In the genomic region with DNA sequence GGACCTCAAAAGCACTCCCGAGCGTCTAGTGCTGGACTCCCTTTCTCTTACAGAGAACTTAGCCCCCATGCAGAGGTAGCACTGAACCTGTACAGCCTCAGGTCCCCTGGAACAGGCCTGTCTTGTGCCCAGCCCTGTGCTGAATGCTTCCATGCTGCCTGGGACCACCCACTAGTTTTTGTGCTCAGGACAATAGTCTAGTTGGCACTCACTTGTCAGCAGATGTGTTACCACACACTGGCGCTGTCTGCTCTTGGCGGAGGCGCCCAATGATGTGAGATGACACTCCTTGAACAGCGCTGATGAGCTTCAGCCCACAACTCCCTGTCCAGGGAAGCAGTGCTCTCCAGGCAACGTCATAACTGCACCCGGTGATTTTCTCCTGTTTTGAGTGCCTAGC, we compare ENCODE assay signal across 20 mouse cellular contexts.
DNase-seq lines count a peak whose midpoint lies in the region; ATAC-seq and TF ChIP-seq lines count a peak whose summit lies in the region.
"Had no signal": no experiment of that assay in that cellular context is flagged by ENCODE, and none has a peak within 500 bp of the region (broad histone marks: within the 10 kb centered on the region; RNA-seq: fewer than 3 reads in every experiment).

No protein-coding gene starts in this region.

- peaks cover 26% of the 10 kb centered on the region; the same call in 1 of the 2 replicates for H3K36me3 ChIP-seq in heart, postnatal 0 days (replicated peaks; ENCODE audit: control insufficient read depth, insufficient read depth, low read length)
- H3K36me3 ChIP-seq in limb, embryonic 10.5 days, result peaks cover 34% of the 10 kb centered on the region

- intact Hi-C loops in heart, postnatal 10 days (cut with DNase I), result no loop called here
- intact Hi-C loops in left cerebral cortex, postnatal 4 days (cut with DNase I), result no loop called here

- ATAC-seq in heart, postnatal 0 days (ENCODE audit: insufficient read depth, low read depth), result no peak
- ATAC-seq: forebrain, postnatal 0 days; intestine, embryonic 16.5 days had no signal

- no peak overlapping the region for H3K27ac ChIP-seq in heart, postnatal 0 days (ENCODE audit: low read depth)
- 0 out of 2 replicates have a peak overlapping the region, but pooled peaks have one; percentile 1 for H3K27ac ChIP-seq in limb, embryonic 10.5 days
- H3K27ac ChIP-seq: forebrain, embryonic 10.5 days; heart, embryonic 15.5 days; hindbrain, embryonic 14.5 days; kidney, embryonic 15.5 days; limb, embryonic 13.5 days; liver, embryonic 13.5 days; neural tube, embryonic 12.5 days had no signal

- no peak for TF ChIP-seq EP300 in heart, postnatal 0 days (IDR thresholded peaks at IDR 0.05; ENCODE audit: low read depth)

- no peak overlapping the region for H3K4me2 ChIP-seq in heart, postnatal 0 days (ENCODE audit: low read depth, low read length)
- H3K4me2 ChIP-seq: heart, embryonic 15.5 days; hindbrain, embryonic 14.5 days; kidney, embryonic 15.5 days; limb, embryonic 13.5 days; liver, embryonic 13.5 days; neural tube, embryonic 12.5 days had no signal

- 0 out of 2 replicates have a peak, but pooled peaks have one; percentile 7 for TF ChIP-seq CTCF in heart, postnatal 0 days (IDR thresholded peaks at IDR 0.05; ENCODE audit: low read depth)

- no peaks in the 10 kb centered on the region for H3K9me3 ChIP-seq in heart, postnatal 0 days (replicated peaks; ENCODE audit: control insufficient read depth, low read length)
- no peaks in the 10 kb centered on the region for H3K9me3 ChIP-seq in limb, embryonic 10.5 days (replicated peaks)
- H3K9me3 ChIP-seq: forebrain, embryonic 10.5 days; heart, embryonic 15.5 days; kidney, embryonic 15.5 days; limb, embryonic 13.5 days; liver, embryonic 13.5 days; neural tube, embryonic 12.5 days had no signal

- H3K27me3 ChIP-seq in heart, postnatal 0 days (ENCODE audit: control insufficient read depth, insufficient read depth, low read length), result no peaks in the 10 kb centered on the region
- H3K27me3 ChIP-seq in limb, embryonic 10.5 days (ENCODE audit: low read depth, poor library complexity, severe bottlenecking), result no peaks in the 10 kb centered on the region
- H3K27me3 ChIP-seq: heart, embryonic 15.5 days; kidney, embryonic 15.5 days; limb, embryonic 13.5 days; liver, embryonic 13.5 days; neural tube, embryonic 12.5 days had no signal

- H3K4me1 ChIP-seq in heart, postnatal 0 days (ENCODE audit: control insufficient read depth, insufficient read depth), result peaks cover 23% of the 10 kb centered on the region
- H3K4me1 ChIP-seq in limb, embryonic 10.5 days, result peaks cover 22% of the 10 kb centered on the region
- H3K4me1 ChIP-seq: liver, embryonic 13.5 days had no signal

- H3K4me3 ChIP-seq in heart, postnatal 0 days (ENCODE audit: low read depth, low read length), result no peak overlapping the region
- H3K4me3 ChIP-seq in limb, embryonic 10.5 days, result no peak overlapping the region
- H3K4me3 ChIP-seq: forebrain, embryonic 10.5 days; heart, embryonic 15.5 days; kidney, embryonic 15.5 days; limb, embryonic 13.5 days; liver, embryonic 13.5 days; neural tube, embryonic 12.5 days had no signal

- 65% methylated on average over 8 of the region's 8 CpGs for WGBS in heart, postnatal 0 days
- WGBS in limb, embryonic 10.5 days, result 87% methylated on average over 8 of the region's 8 CpGs

- DNase-seq in heart, postnatal 0 days (ENCODE audit: low spot score), result no peak
- DNase-seq in heart, postnatal 10 days, result no peak
- DNase-seq in left cerebral cortex, postnatal 4 days, result peak; percentile 56
- DNase-seq in left cerebral cortex, adult 11 months (ENCODE audit: low spot score), result no peak
- DNase-seq in retina, postnatal 1 day, result peak; percentile 33
- no peak for DNase-seq in retina, embryonic 14.5 days (ENCODE audit: low spot score)
- no peak for DNase-seq in limb, embryonic 10.5 days (ENCODE audit: low spot score)
- DNase-seq: adrenal gland, postnatal 25 days; B cell, adult 2 months; cerebellum, adult 2 months; forebrain, postnatal 0 days; kidney, postnatal 4 days; liver, embryonic 13.5 days had no signal

- no peak overlapping the region for H3K9ac ChIP-seq in heart, postnatal 0 days (replicated peaks; ENCODE audit: low read depth, low read length)
- H3K9ac ChIP-seq: forebrain, postnatal 0 days; heart, embryonic 15.5 days; hindbrain, embryonic 14.5 days; kidney, embryonic 15.5 days; limb, embryonic 13.5 days; liver, embryonic 13.5 days; neural tube, embryonic 12.5 days had no signal

Comparison
In these comparisons a context has a peak if more than half of its experiments do, and no peak if none do; other contexts are left out.
1. DNase-seq: peak in left cerebral cortex, postnatal 4 days (single experiment) and retina, postnatal 1 day (single experiment); none in heart, postnatal 0 days (single experiment), heart, postnatal 10 days (0 of 2), left cerebral cortex, adult 11 months (single experiment), retina, embryonic 14.5 days (single experiment) and limb, embryonic 10.5 days (single experiment).